Mouse (Mus musculus) ovary, adult 18-20 months (tissue): ENCODE results near the gene Plau.

ENCODE experiments used
- DNase-seq: peaks from one replicate; pipeline ENCODE4 v3.0.0; 2022; ENCODE audit warnings: low spot score, mixed read lengths

The Plau gene

GRCm38 (mm10) chr14:20844671-20845576, 8.5 kb downstream of the Plau start:
- DNase-seq, result no peak

GRCm38 (mm10) chr14:20845577-20846088, 9.2 kb downstream of the Plau start:
- DNase-seq, result no peak

- DNase-seq, result no peak
Measured at GRCm38 (mm10) chr14:20846214-20846613, 9.8 kb downstream of the Plau start.

- no peak for DNase-seq
Measured at GRCm38 (mm10) chr14:20847637-20848129, 11.2 kb downstream of the Plau start.

- DNase-seq, result no peak
Measured at GRCm38 (mm10) chr14:20849753-20850152, 13.3 kb downstream of the Plau start.

GRCm38 (mm10) chr14:20850498-20850897, 14.0 kb downstream of the Plau start:
- no peak for DNase-seq

- DNase-seq, result no peak
Measured at GRCm38 (mm10) chr14:20851776-20852175, 15.3 kb downstream of the Plau start.

- DNase-seq, result no peak
Measured at GRCm38 (mm10) chr14:20861152-20861551, 24.7 kb downstream of the Plau start.

- peak; percentile 75 for DNase-seq
Measured at GRCm38 (mm10) chr14:20861559-20861958, 25.1 kb downstream of the Plau start.

GRCm38 (mm10) chr14:20863306-20864065, 27.0 kb downstream of the Plau start:
- DNase-seq, result no peak

GRCm38 (mm10) chr14:20864192-20864591, 27.7 kb downstream of the Plau start:
- DNase-seq, result no peak

GRCm38 (mm10) chr14:20865604-20866003, 29.1 kb downstream of the Plau start:
- no peak for DNase-seq

GRCm38 (mm10) chr14:20866365-20866764, 29.9 kb downstream of the Plau start:
- no peak for DNase-seq

- no peak for DNase-seq
Measured at GRCm38 (mm10) chr14:20870110-20870509, 33.6 kb downstream of the Plau start.

- DNase-seq, result peak; percentile 75
Measured at GRCm38 (mm10) chr14:20871495-20871894, 35.0 kb downstream of the Plau start.

GRCm38 (mm10) chr14:20873307-20873706, 36.8 kb downstream of the Plau start:
- DNase-seq, result peak; percentile 71

GRCm38 (mm10) chr14:20873931-20874330, 37.5 kb downstream of the Plau start:
- peak; percentile 65 for DNase-seq

GRCm38 (mm10) chr14:20884691-20885090, 48.2 kb downstream of the Plau start:
- DNase-seq, result no peak

- no peak for DNase-seq
Measured at GRCm38 (mm10) chr14:20885091-20885888, 48.8 kb downstream of the Plau start.

- DNase-seq, result no peak
Measured at GRCm38 (mm10) chr14:20886266-20886665, 49.8 kb downstream of the Plau start.

GRCm38 (mm10) chr14:20887541-20888085, 51.2 kb downstream of the Plau start:
- no peak for DNase-seq
